Mouse (Mus musculus): Measurements from ENCODE around the gene Tppp3.
A peak's percentile ranks its signal among the peaks of the same experiment; 100 is the strongest.

DNA sequence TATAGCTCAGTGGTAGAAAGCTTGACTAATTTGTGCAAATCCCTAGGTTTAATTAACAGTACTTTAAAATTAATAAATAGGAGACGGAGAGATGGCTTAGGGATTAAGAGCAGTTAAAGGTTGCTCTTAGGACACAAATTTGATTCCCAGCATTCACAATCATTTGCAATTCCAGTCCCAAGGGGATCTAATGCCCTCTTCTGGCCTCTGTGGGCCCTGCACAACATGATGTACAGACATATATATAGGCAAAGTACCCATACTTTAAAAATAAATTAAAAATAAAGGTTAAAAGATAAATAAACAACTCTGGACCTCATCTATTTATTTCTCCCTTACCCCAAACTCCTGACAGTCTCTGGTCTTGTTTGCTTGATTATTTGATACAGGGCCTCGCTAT is 52.3 kb downstream of the Tppp3 start:
- TF ChIP-seq CTCF (conservative IDR thresholded peaks at IDR 0.05; ENCODE audit: low read length) (peak; percentile 50), POU5F1 (IDR thresholded peaks at IDR 0.05; ENCODE audit: borderline replicate concordance, low read length) (no peak), NANOG (IDR thresholded peaks at IDR 0.05; ENCODE audit: borderline replicate concordance, low read length) (no peak)

Measured in E14TG2a.4 (cell line).